Mouse (Mus musculus) liver, adult 2 months (tissue): ENCODE measurements around the gene Tead3. TPM values are rescaled to one million over a fixed set of nuclear protein-coding genes. Genes with fewer than 3 reads are reported as not detected.
"Not testable (repeated sequence)": the region's sequence is repeated elsewhere in the genome, so short reads cannot be mapped to it uniquely, and the experiment has no call there.

ENCODE experiments used
- DNase-seq: peaks from one replicate; pipeline ENCODE4 v3.0.0-alpha.2; 2011; ENCODE audit warnings: low read depth, low spot score; ENCODE audit errors: extremely low read depth
- H3K27ac ChIP-seq: fragments of 200-500 bp; replicated peaks from 2 replicates; pipeline ENCODE4 v1.5.1; 2012; ENCODE audit warnings: low read depth, mild to moderate bottlenecking, control low read depth, inconsistent platforms, low read length; ENCODE audit not compliant: insufficient read depth
- H3K27me3 ChIP-seq: fragments of 200-500 bp; 2 replicates; pipeline ENCODE4 v1.6.1; 2012; ENCODE audit warnings: mild to moderate bottlenecking, moderate library complexity, low read length, inconsistent platforms; ENCODE audit not compliant: control insufficient read depth, insufficient read depth
- H3K36me3 ChIP-seq: fragments of 200-500 bp; 2 replicates; pipeline ENCODE4 v1.6.1; 2012; ENCODE audit warnings: low read length, inconsistent platforms; ENCODE audit not compliant: control insufficient read depth, insufficient read depth
- H3K4me1 ChIP-seq: fragments of 200-500 bp; 2 replicates; pipeline ENCODE4 v1.6.1; 2011; ENCODE audit warnings: low read length; ENCODE audit not compliant: control insufficient read depth, insufficient read depth
- H3K4me3 ChIP-seq: fragments of 200-500 bp; 2 replicates; pipeline ENCODE4 v1.5.1; 2011; ENCODE audit warnings: low read depth, mild to moderate bottlenecking, control low read depth, low read length, moderate library complexity; ENCODE audit not compliant: insufficient read depth
- H3K79me2 ChIP-seq: fragments of 200-500 bp; 2 replicates; pipeline ENCODE4 v1.6.1; 2012; ENCODE audit warnings: inconsistent platforms, mild to moderate bottlenecking, low read length, moderate library complexity; ENCODE audit not compliant: control insufficient read depth, insufficient read depth
- H3K9ac ChIP-seq: fragments of 200-500 bp; 2 replicates; pipeline ENCODE4 v1.6.1; 2012; ENCODE audit warnings: low read depth, mild to moderate bottlenecking, control low read depth, inconsistent platforms, low read length
- CTCF ChIP-seq: fragments of 200-500 bp; IDR thresholded peaks from 2 replicates; pipeline ENCODE4 v1.5.1; 2011; ENCODE audit warnings: low read depth, low read length, control low read depth
- POLR2A ChIP-seq: fragments of 200-500 bp; IDR thresholded peaks from 2 replicates; pipeline ENCODE4 v1.6.1; 2011; ENCODE audit warnings: low read length, control low read depth; ENCODE audit not compliant: insufficient read depth; ENCODE audit errors: extremely low read depth
- WGBS: fragments of 180-500 bp; shearing (Covaris S2); methylation state at CpG from one replicate; pipeline ENCODE4 v1.1.7; 2018; 5-methylcytosine and 5-hydroxymethylcytosine counted together
- polyA plus RNA-seq: library from polyadenylated mRNA; depleted of rRNA; stranded (reverse); fragments of >200 nt; gene quantifications from 2 replicates; pipeline ENCODE4 v1.2.3, GENCODE M21; 2012
- total RNA-seq: library from RNA; depleted of rRNA; stranded (reverse); fragments of >200 nt; gene quantifications from 2 replicates; pipeline ENCODE4 v1.2.3, GENCODE M21; 2014

The Tead3 gene
- total and polyA plus RNA-seq, 2 experiments: 3.0 to 11.0 TPM

DNA sequence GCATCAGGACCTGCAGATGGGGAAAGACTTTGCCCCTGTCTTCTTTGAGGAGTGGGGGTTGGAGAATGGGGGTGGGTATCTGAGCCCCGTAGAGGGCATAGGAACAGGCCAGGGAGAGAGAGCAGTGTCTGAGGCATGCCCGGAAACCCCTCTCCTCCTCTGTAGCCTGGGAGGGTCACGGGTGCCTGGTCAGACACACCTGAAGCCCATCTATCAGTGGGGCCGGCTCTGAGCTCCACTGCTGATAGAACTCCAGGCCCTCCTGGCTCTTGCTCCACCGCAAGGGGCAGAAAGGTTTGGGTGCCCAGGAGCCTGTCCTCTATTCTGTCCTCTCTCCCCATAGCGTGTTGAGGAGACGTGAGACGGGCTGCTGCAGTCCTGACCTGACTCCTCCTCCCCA, 24.9 kb downstream of the Tead3 start:
- no peak overlapping the region for H3K4me3 ChIP-seq
- no peak overlapping the region for H3K9ac ChIP-seq
- TF ChIP-seq POLR2A (no peak), CTCF (no peak)
- no peaks in the 10 kb centered on the region for H3K27me3 ChIP-seq
- no peak for DNase-seq
- H3K27ac ChIP-seq: no peak overlapping the region
- WGBS: 97% methylated on average over 8 of the region's 8 CpGs
- H3K4me1 ChIP-seq: peaks cover 16% of the 10 kb centered on the region
- H3K79me2 ChIP-seq: no peaks in the 10 kb centered on the region
- H3K36me3 ChIP-seq: peaks cover 7% of the 10 kb centered on the region

DNA sequence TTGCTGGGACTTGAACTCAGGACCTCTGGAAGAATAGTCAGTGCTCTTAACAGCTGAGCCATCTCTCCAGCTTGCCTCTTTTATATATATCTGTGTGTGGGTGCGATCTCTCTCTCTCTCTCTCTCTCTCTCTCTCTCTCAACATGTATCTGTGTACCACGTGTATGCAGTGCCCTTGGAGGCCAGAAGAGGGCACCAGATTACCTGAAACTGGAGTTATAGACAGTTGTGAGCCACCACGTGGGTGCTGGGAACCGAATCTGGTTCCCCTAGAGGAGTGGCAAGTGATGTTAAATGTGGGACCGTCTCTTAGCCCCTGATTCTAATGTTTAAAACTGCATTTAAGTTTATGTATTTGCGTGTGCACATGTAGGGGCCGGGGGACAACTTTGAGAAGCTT, 26.2 kb downstream of the Tead3 start:
- not testable (repeated sequence) for H3K27ac ChIP-seq, DNase-seq, H3K27me3 ChIP-seq, H3K4me3 ChIP-seq, H3K36me3 ChIP-seq, H3K9ac ChIP-seq, H3K79me2 ChIP-seq
- peaks cover 12% of the 10 kb centered on the region; the same call in 1 of the 2 replicates for H3K4me1 ChIP-seq
- 94% methylated on average over 7 of the region's 7 CpGs for WGBS
- TF ChIP-seq CTCF: 0 out of 2 replicates have a peak, but pooled peaks have one; percentile 6

DNA sequence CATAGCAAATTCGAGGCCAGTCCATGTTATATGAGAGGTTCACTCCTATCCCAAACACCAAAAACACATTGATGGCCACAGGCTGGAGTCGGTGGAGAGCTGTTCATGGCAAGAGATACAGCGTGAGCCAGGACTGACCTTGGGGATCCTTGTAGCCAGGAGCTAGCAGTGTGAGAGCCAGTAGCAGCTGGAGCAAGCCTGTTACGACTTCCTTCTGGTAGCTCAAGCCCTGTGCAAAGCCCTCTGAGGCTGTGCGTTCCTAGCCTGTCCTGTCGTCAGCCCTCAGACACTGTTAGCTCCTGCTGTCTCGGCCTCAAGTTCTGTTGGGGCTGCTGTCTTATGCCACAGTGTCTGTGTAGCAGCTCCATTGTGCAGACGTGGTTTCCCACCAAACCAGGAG, 26.8 kb downstream of the Tead3 start:
- Histone ChIP-seq H3K36me3 (no peaks in the 10 kb centered on the region), H3K79me2 (no peaks in the 10 kb centered on the region), H3K4me3 (no peak overlapping the region), H3K9ac (no peak overlapping the region; the same call in 1 of the 2 replicates), H3K4me1 (peaks cover 11% of the 10 kb centered on the region; the same call in 1 of the 2 replicates), H3K27me3 (no peaks in the 10 kb centered on the region), H3K27ac (no peak overlapping the region)
- DNase-seq: no peak
- 85% methylated on average over 8 of the region's 8 CpGs for WGBS
- no peak for TF ChIP-seq POLR2A
- TF ChIP-seq CTCF: no peak

DNA sequence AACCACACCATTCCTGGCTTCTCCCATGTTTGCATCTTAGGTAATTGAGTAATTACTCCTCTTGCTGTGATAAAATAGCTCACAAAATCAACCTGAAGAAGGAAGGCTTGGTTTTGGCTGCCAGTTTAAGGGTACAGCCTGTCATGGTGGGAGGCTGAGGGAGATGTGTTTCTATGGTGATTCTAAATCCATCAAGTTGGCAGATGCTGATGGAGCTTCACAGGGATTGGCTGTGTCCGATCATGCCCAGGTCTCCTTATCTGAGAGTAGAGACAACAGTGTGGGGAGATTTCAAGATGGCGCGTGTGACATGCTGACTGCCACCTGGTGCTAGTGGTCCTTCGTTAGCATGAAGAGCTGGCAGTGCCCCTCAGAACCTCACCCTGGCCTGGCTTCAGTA, 28.9 kb downstream of the Tead3 start:
- Histone ChIP-seq H3K27ac (no peak overlapping the region), H3K27me3 (no peaks in the 10 kb centered on the region), H3K36me3 (no peaks in the 10 kb centered on the region), H3K4me1 (peaks cover 3% of the 10 kb centered on the region; the same call in 1 of the 2 replicates), H3K4me3 (no peak overlapping the region), H3K79me2 (no peaks in the 10 kb centered on the region), H3K9ac (no peak overlapping the region)
- no peak for DNase-seq
- no peak for TF ChIP-seq POLR2A
- no peak for TF ChIP-seq CTCF
- WGBS: 98% methylated on average over 4 of the region's 4 CpGs

DNA sequence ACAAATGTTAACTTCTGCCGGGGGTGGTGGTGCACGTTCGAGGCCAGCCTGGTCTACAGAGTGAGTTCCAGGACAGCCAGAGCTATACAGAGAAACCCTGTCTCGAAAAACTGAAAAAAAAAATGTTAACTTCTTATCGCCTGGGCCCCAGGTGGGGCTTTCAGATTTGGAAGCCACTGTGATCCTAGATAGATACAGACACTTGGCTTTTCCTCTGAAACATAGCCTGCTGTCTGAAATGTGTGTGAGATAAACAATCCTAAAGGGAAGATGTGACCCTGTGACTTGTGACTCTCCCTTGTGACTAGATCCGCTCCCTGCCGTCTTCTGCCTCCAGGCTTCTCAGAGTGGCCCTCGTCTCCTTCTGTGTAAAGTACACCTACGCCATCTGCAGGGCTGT, 32.9 kb downstream of the Tead3 start:
- DNase-seq: no peak
- TF ChIP-seq CTCF (no peak), POLR2A (no peak)
- Histone ChIP-seq H3K4me3 (no peak overlapping the region), H3K36me3 (no peaks in the 10 kb centered on the region), H3K79me2 (0 out of 2 replicates have a peak, but pooled peaks cover 3% of the 10 kb centered on the region), H3K9ac (no peak overlapping the region), H3K4me1 (0 out of 2 replicates have a peak, but pooled peaks cover 2% of the 10 kb centered on the region), H3K27ac (no peak overlapping the region), H3K27me3 (no peaks in the 10 kb centered on the region)
- whole genome bisulfite sequencing: 90% methylated on average over 9 of the region's 9 CpGs

DNA sequence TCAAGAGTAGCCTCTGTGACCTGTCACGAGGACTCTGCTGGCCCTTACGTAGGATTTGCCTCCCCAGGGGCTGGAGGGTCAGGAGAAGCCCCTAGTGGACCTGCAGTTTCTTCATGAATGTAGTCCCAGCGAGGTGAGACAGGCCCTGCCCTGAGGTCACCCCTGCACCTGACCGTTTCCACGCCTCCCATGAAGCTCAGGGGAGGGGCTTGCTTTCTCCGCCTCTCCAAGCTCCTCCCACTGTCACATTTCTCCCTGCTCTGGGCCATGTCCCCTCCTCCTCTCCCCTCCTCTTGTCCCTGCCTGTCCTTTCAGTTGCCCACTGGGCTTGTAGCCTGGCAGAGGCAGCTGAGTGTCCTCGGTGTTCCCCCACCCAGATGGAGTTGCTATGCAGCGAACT, 33.5 kb downstream of the Tead3 start:
- Histone ChIP-seq H3K4me1 (0 out of 2 replicates have a peak, but pooled peaks cover 2% of the 10 kb centered on the region), H3K27me3 (no peaks in the 10 kb centered on the region), H3K36me3 (no peaks in the 10 kb centered on the region), H3K9ac (no peak overlapping the region), H3K4me3 (no peak overlapping the region), H3K27ac (no peak overlapping the region), H3K79me2 (0 out of 2 replicates have a peak, but pooled peaks cover 3% of the 10 kb centered on the region)
- no peak for DNase-seq
- TF ChIP-seq CTCF (no peak), POLR2A (no peak)
- WGBS: 73% methylated on average over 8 of the region's 8 CpGs
